Mouse (Mus musculus) G1E (cell line): ENCODE data around the gene Olfr521.

Experiments
- CTCF ChIP-seq: IDR thresholded peaks from 2 replicates; pipeline ENCODE4 v1.5.1; 2012; ENCODE audit warnings: low read depth, low read length, inconsistent platforms, mixed read lengths
- GATA1 ChIP-seq: IDR thresholded peaks from 2 replicates; pipeline ENCODE4 v1.6.1; 2012; ENCODE audit warnings: borderline replicate concordance, low read length, inconsistent platforms, mixed read lengths
- GATA2 ChIP-seq: IDR thresholded peaks from 2 replicates; pipeline ENCODE4 v1.6.1; 2012; ENCODE audit warnings: low read depth, low read length, inconsistent platforms, borderline replicate concordance

DNA sequence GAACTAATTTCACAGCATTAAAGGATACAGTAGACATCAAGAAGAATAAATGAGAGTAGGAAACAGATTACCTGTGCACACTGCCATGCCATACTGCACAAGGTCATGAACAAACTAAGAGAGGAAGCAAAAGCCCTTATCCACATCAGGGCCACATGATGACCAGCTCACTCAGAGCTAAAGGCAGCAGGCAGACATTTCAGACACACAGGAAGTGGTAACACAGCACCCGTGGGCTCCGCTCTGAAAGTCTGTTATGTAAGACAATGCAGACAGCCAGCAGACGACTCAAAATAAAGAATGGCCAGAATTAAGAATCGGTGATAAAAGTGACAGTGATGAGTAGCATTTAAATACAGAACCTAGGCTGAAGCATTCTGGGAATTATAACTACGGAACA lies 18.1 kb downstream of the Olfr521 start:
- TF ChIP-seq CTCF (no peak), GATA1 (no peak), GATA2 (no peak)
